Mouse (Mus musculus) heart, embryonic 11.5 days (tissue): Measurements from ENCODE around the gene Nxnl1. TPM values are rescaled to one million over a fixed set of nuclear protein-coding genes. Genes with fewer than 3 reads are reported as not detected.

Source experiments
- polyA plus RNA-seq: library from polyadenylated mRNA; unstranded; fragments of >200 nt; fragmentation: Nextera tagmentation; extraction: Ambion mirVana; gene quantifications from 2 replicates; pipeline ENCODE4 v1.2.1, GENCODE M21; 2014

Gene Nxnl1
- polyA plus RNA-seq, 1 experiment from 2014 or later = not detected

Other genes starting within 250 kb of the Nxnl1 start
- 73.3 and 80.7 TPM in 2 replicates for gene Use1, start 199.8 kb downstream of the Nxnl1 start, polyA plus RNA-seq
- gene Ocel1, start 195.3 kb downstream of the Nxnl1 start, polyA plus RNA-seq = 2.7 and 2.9 TPM in 2 replicates
- gene Nr2f6, start 184.6 kb downstream of the Nxnl1 start, polyA plus RNA-seq = 45.7 and 47.2 TPM in 2 replicates
- gene Ushbp1, start 170.8 kb downstream of the Nxnl1 start, polyA plus RNA-seq = 3.0 and 4.3 TPM in 2 replicates
- 89.6 and 92.1 TPM in 2 replicates for gene Babam1, start 169.7 kb downstream of the Nxnl1 start, polyA plus RNA-seq
- gene Ankle1, start 160.6 kb downstream of the Nxnl1 start, polyA plus RNA-seq = 21.2 and 23.0 TPM in 2 replicates
- 17.0 and 20.4 TPM in 2 replicates for gene Abhd8, start 102.9 kb downstream of the Nxnl1 start, polyA plus RNA-seq
- gene Mrpl34, start 101.6 kb downstream of the Nxnl1 start, polyA plus RNA-seq = 163 and 169 TPM in 2 replicates
- 95.9 and 102 TPM in 2 replicates for gene Dda1, start 97.4 kb downstream of the Nxnl1 start, polyA plus RNA-seq
- 0.90 and 1.4 TPM in 2 replicates for gene Ano8, start 80.6 kb downstream of the Nxnl1 start, polyA plus RNA-seq
- gene Gtpbp3, start 78.5 kb downstream of the Nxnl1 start, polyA plus RNA-seq = 4.8 and 5.3 TPM in 2 replicates
- gene Plvap, start 54.8 kb downstream of the Nxnl1 start, polyA plus RNA-seq = 148 and 170 TPM in 2 replicates
- gene Ccdc194, start 40.9 kb downstream of the Nxnl1 start, polyA plus RNA-seq = 0.55 and 1.3 TPM in 2 replicates
- 4.2 and 17.4 TPM in 2 replicates for gene Bst2, start 29.1 kb downstream of the Nxnl1 start, polyA plus RNA-seq
- 59.7 and 63.3 TPM in 2 replicates for gene Mvb12a, start 23.7 kb downstream of the Nxnl1 start, polyA plus RNA-seq
- gene Tmem221, start 7.7 kb downstream of the Nxnl1 start, polyA plus RNA-seq = 0.21 and 0.35 TPM in 2 replicates
- 9.2 and 10.8 TPM in 2 replicates for gene Slc27a1, start 2.3 kb upstream of the Nxnl1 start, polyA plus RNA-seq
- 184 and 194 TPM in 2 replicates for gene Pgls, start 25.6 kb upstream of the Nxnl1 start, polyA plus RNA-seq
- 1.9 and 2.0 TPM in 2 replicates for gene Fam129c, start 31.0 kb upstream of the Nxnl1 start, polyA plus RNA-seq
- 47.8 and 55.6 TPM in 2 replicates for gene Colgalt1, start 44.4 kb upstream of the Nxnl1 start, polyA plus RNA-seq
- gene Unc13a, start 105.2 kb upstream of the Nxnl1 start, polyA plus RNA-seq = 0.63 and 0.65 TPM in 2 replicates
- gene Jak3, start 109.7 kb upstream of the Nxnl1 start, polyA plus RNA-seq = 4.9 and 5.3 TPM in 2 replicates
- 0.61 and 0.89 TPM in 2 replicates for gene Insl3, start 122.6 kb upstream of the Nxnl1 start, polyA plus RNA-seq
- 1.4 and 1.8 TPM in 2 replicates for gene B3gnt3, start 135.2 kb upstream of the Nxnl1 start, polyA plus RNA-seq
- 0.83 and 1.2 TPM in 2 replicates for gene Fcho1, start 159.1 kb upstream of the Nxnl1 start, polyA plus RNA-seq